Mouse (Mus musculus) hindbrain, embryonic 14.5 days (tissue): ENCODE data around the gene Lrrc28. TPM values are rescaled to one million over a fixed set of nuclear protein-coding genes. Genes with fewer than 3 reads are reported as not detected.
A peak's percentile ranks its signal among the peaks of the same experiment; 100 is the strongest.

Experiments used
- ATAC-seq: fragments of 200-750 bp; cut with Nextera tagmentation; 2 replicates; pipeline ENCODE4 v1.8.0; 2017; ENCODE audit warnings: moderate number of reproducible peaks, mild to moderate bottlenecking, moderate TSS enrichment, moderate library complexity; ENCODE audit not compliant: low FRiP score
- DNase-seq: peaks from one replicate; pipeline ENCODE4 v3.0.0-alpha.2; 2015; ENCODE audit warnings: low spot score
- H3K27ac ChIP-seq: fragments of 300-500 bp; sonication (generic); 2 replicates; pipeline ENCODE4 v1.5.1; 2014; ENCODE audit warnings: mild to moderate bottlenecking, moderate library complexity
- H3K27me3 ChIP-seq: fragments of 300-500 bp; sonication (generic); 2 replicates; pipeline ENCODE4 v1.6.1; 2014; ENCODE audit warnings: mild to moderate bottlenecking, low read length, mixed read lengths; ENCODE audit not compliant: control insufficient read depth, insufficient read depth
- H3K36me3 ChIP-seq: fragments of 300-500 bp; sonication (generic); replicated peaks from 2 replicates; pipeline ENCODE4 v1.6.1; 2014; ENCODE audit not compliant: control insufficient read depth, insufficient read depth
- H3K4me1 ChIP-seq: fragments of 300-500 bp; sonication (generic); replicated peaks from 2 replicates; pipeline ENCODE4 v1.6.1; 2014; ENCODE audit warnings: antibody characterized with exemption, low read length, mixed read lengths; ENCODE audit not compliant: control insufficient read depth, insufficient read depth
- H3K4me2 ChIP-seq: fragments of 300-500 bp; sonication (generic); replicated peaks from 2 replicates; pipeline ENCODE4 v1.6.1; 2014; ENCODE audit warnings: mild to moderate bottlenecking, moderate library complexity
- H3K4me3 ChIP-seq: fragments of 300-500 bp; sonication (generic); replicated peaks from 2 replicates; pipeline ENCODE4 v1.5.1; 2014; ENCODE audit warnings: mild to moderate bottlenecking, low read length
- H3K9ac ChIP-seq: fragments of 300-500 bp; sonication (generic); 2 replicates; pipeline ENCODE4 v1.6.1; 2014
- H3K9me3 ChIP-seq: fragments of 300-500 bp; sonication (generic); 2 replicates; pipeline ENCODE4 v1.6.1; 2016; ENCODE audit warnings: low read length; ENCODE audit not compliant: control insufficient read depth
- WGBS: fragments of 180-500 bp; shearing (Covaris S2); extraction: QIAGEN DNeasy Blood & Tissue Kit; methylation state at CpG from one replicate; pipeline ENCODE4 v1.1.7; 2014; 5-methylcytosine and 5-hydroxymethylcytosine counted together
- polyA plus RNA-seq: library from polyadenylated mRNA; unstranded; fragments of >200 nt; fragmentation: Nextera tagmentation; extraction: Ambion mirVana; gene quantifications from 2 replicates; pipeline ENCODE4 v1.2.1, GENCODE M21; 2014

The Lrrc28 gene
- polyA plus RNA-seq, 1 experiment from 2014 or later = 28.4 TPM

DNA sequence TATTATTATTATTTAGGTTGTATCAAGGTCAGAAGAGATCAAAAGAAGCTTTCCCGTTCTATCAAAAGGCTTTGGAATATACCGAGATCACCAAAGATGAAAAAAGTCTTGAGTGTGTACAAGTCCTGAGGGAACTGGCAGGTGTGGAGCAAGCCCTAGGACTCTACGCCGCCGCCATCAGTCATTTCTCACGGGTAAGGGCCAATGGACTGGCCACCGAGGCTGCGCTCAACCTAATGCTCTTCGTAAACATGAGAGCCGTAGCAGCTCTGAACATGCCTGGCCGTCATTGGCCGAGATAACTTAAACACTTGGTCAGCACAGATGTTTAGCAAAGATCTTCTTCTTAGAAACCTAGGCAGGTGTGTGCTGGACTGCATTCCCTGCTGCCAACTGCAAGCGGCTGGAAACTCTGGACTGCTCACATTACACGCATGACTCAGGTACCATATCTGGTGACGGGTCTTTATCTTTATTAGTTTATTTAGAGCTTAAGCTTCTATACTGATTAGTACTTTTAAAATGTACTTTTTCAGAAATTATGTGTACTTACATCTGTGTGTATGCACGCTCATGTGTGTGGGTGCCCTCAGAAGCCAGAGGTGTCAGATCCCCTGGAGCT lies 33.9 kb upstream of the Lrrc28 start:
- peaks cover 5% of the 10 kb centered on the region for H3K36me3 ChIP-seq
- H3K27me3 ChIP-seq = no peaks in the 10 kb centered on the region
- no peaks in the 10 kb centered on the region for H3K9me3 ChIP-seq
- H3K4me2 ChIP-seq = no peak overlapping the region
- 95% methylated on average over 16 of the region's 16 CpGs for WGBS
- H3K27ac ChIP-seq = no peak overlapping the region
- H3K4me3 ChIP-seq = no peak overlapping the region
- DNase-seq (no peak), ATAC-seq (no peak)
- H3K9ac ChIP-seq = no peak overlapping the region
- H3K4me1 ChIP-seq = no peaks in the 10 kb centered on the region

DNA sequence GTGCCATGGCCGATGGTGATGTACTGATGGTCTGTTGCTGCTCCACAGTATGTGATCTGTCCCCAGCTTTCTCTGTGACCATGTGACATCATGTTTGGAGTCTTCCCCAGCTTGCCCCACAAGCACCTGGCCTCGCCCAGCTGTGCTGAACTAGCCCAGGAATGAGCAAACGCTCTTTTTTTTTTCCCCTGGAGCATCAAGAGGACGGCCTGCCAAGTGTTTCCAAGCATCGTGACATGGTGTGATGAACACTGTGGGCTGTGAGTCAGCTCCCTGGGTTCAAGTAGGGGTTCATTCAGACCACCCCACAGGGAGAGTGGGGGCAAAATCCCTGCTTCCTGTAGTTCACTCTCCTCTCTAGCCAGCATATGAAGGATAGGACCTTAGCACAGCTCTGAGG lies 28.6 kb upstream of the Lrrc28 start:
- Histone ChIP-seq H3K27me3 (no peaks in the 10 kb centered on the region), H3K36me3 (no peaks in the 10 kb centered on the region), H3K4me1 (no peaks in the 10 kb centered on the region), H3K4me3 (no peak overlapping the region), H3K27ac (no peak overlapping the region), H3K9me3 (0 out of 2 replicates have a peak, but pooled peaks cover 3% of the 10 kb centered on the region), H3K9ac (no peak overlapping the region), H3K4me2 (no peak overlapping the region)
- DNase-seq (no peak), ATAC-seq (no peak)
- WGBS = 88% methylated on average over 5 of the region's 5 CpGs

DNA sequence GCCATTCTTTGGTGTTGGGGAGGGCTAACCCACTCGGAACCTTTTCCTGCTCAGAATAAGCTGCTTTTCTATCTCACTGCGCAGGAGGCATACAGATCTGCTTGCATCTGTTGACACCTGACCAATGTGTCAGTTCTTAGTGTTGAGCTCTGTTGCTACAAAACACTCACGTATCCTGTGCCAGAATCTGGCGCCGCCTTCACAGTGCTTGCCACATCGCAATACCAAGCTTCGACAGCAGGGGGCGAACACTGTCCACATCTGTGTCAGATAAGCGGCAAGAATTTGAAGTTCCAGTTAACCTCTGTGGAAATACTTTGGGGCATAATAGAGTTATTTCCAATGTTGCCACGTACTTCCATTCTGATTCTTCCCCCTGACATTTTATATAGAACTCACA lies 27.6 kb upstream of the Lrrc28 start:
- H3K27ac ChIP-seq = no peak overlapping the region
- ATAC-seq (peak; percentile 78; the same call in 1 of the 2 replicates), DNase-seq (peak; percentile 98)
- H3K36me3 ChIP-seq = no peaks in the 10 kb centered on the region
- H3K9ac ChIP-seq = no peak overlapping the region
- 11% methylated on average over 10 of the region's 10 CpGs for WGBS
- 0 out of 2 replicates have a peak, but pooled peaks cover 3% of the 10 kb centered on the region for H3K9me3 ChIP-seq
- no peaks in the 10 kb centered on the region for H3K27me3 ChIP-seq
- no peaks in the 10 kb centered on the region for H3K4me1 ChIP-seq
- H3K4me2 ChIP-seq = no peak overlapping the region
- no peak overlapping the region for H3K4me3 ChIP-seq

DNA sequence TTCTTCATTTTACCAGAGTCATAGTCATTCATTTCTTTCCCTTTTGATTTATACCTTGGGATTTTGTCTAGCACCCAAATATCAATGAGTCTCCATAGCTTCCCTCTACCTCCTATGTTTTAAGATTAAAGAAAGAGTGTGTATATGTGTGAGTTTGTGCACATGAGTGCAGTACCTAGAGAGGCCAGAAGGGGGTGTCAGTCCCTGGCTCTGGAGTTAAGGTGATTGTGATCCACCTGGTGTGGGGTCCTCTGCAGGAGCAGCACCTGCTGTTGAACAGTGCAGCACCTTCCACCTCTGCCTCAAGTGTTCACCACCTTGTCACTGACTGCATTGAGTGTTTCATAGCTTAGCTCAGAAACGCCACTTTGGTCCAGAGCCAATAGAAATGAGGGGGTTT lies 25.9 kb upstream of the Lrrc28 start:
- Histone ChIP-seq H3K27ac (no peak overlapping the region), H3K9ac (no peak overlapping the region), H3K4me1 (no peaks in the 10 kb centered on the region), H3K36me3 (no peaks in the 10 kb centered on the region), H3K4me3 (no peak overlapping the region), H3K4me2 (no peak overlapping the region), H3K27me3 (no peaks in the 10 kb centered on the region), H3K9me3 (0 out of 2 replicates have a peak, but pooled peaks cover 3% of the 10 kb centered on the region)
- ATAC-seq (no peak), DNase-seq (no peak)
- 97% methylated on average over 1 of the region's 1 CpGs for WGBS

- Histone ChIP-seq H3K4me3 (no peak overlapping the region), H3K27me3 (no peaks in the 10 kb centered on the region), H3K27ac (no peak overlapping the region), H3K4me1 (no peaks in the 10 kb centered on the region), H3K36me3 (no peaks in the 10 kb centered on the region), H3K9ac (no peak overlapping the region), H3K4me2 (no peak overlapping the region), H3K9me3 (no peaks in the 10 kb centered on the region)
- 71% methylated on average over 14 of the region's 14 CpGs for WGBS
- ATAC-seq (no peak), DNase-seq (no peak)
Measured at GRCm38 (mm10) chr7:67663981-67664694, 19.1 kb upstream of the Lrrc28 start.

- H3K9ac ChIP-seq = no peak overlapping the region
- no peaks in the 10 kb centered on the region for H3K36me3 ChIP-seq
- no peaks in the 10 kb centered on the region for H3K9me3 ChIP-seq
- 90% methylated on average over 5 of the region's 5 CpGs for WGBS
- no peaks in the 10 kb centered on the region for H3K27me3 ChIP-seq
- H3K4me2 ChIP-seq = no peak overlapping the region
- H3K27ac ChIP-seq = no peak overlapping the region
- H3K4me1 ChIP-seq = no peaks in the 10 kb centered on the region
- ATAC-seq (no peak), DNase-seq (no peak)
- no peak overlapping the region for H3K4me3 ChIP-seq
Measured at GRCm38 (mm10) chr7:67662424-67662823, 17.4 kb upstream of the Lrrc28 start.

DNA sequence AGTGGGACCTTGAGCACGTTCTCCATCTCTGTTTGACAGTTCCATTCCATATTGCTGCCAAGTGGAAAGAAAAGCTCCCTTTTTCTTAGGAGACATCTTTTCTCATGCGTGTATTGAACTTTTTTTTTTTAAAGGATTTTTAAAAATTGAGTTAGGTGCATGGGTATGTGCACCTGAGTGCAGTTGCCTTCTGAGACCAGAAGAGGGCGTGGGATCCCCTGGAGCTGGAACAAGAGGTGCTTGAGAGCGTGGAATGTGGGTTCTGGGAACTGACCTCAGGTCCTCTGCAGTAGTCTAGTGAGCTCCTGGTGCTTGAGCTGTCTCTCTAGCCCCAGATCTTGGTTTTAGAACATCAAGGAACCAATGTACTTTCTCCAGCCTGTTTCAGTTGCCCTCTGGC lies 13.0 kb upstream of the Lrrc28 start:
- H3K9me3 ChIP-seq = no peaks in the 10 kb centered on the region
- no peaks in the 10 kb centered on the region for H3K36me3 ChIP-seq
- no peak for DNase-seq
- no peak overlapping the region for H3K27ac ChIP-seq
- WGBS = 92% methylated on average over 4 of the region's 4 CpGs
- H3K4me3 ChIP-seq = no peak overlapping the region
- no peaks in the 10 kb centered on the region for H3K4me1 ChIP-seq
- ATAC-seq = no peak
- H3K27me3 ChIP-seq = no peaks in the 10 kb centered on the region
- H3K9ac ChIP-seq = no peak overlapping the region
- H3K4me2 ChIP-seq = no peak overlapping the region

- ATAC-seq = no peak
- Histone ChIP-seq H3K27ac (no peak overlapping the region), H3K4me2 (no peak overlapping the region), H3K27me3 (no peaks in the 10 kb centered on the region), H3K9ac (no peak overlapping the region), H3K4me3 (no peak overlapping the region), H3K36me3 (no peaks in the 10 kb centered on the region), H3K4me1 (no peaks in the 10 kb centered on the region), H3K9me3 (no peaks in the 10 kb centered on the region)
- DNase-seq = no peak
- WGBS = 19% methylated on average over 1 of the region's 1 CpGs
Measured at GRCm38 (mm10) chr7:67655186-67655585, 10.1 kb upstream of the Lrrc28 start.

- WGBS = 93% methylated on average over 7 of the region's 7 CpGs
- H3K4me3 ChIP-seq = no peak overlapping the region
Measured at GRCm38 (mm10) chr7:67654668-67655067, 9.6 kb upstream of the Lrrc28 start.

More at GRCm38 (mm10) chr7:67654668-67655067, 9.6 kb upstream of the Lrrc28 start:
- Histone ChIP-seq H3K9me3 (no peaks in the 10 kb centered on the region), H3K36me3 (no peaks in the 10 kb centered on the region), H3K27me3 (no peaks in the 10 kb centered on the region), H3K4me2 (no peak overlapping the region), H3K9ac (no peak overlapping the region), H3K4me1 (no peaks in the 10 kb centered on the region), H3K27ac (no peak overlapping the region)
- ATAC-seq = no peak
- no peak for DNase-seq
